Mouse (Mus musculus): Measurements from ENCODE around the gene Cyb5rl. TPM values are rescaled to one million over a fixed set of nuclear protein-coding genes. Genes with fewer than 3 reads are reported as not detected.

Cyb5rl gene
- polyA plus RNA-seq, 1 experiment from 2014 or later, result 3.9 TPM

- peaks cover 13% of the 10 kb centered on the region for H3K27me3 ChIP-seq (replicated peaks)
- no peak overlapping the region for H3K9ac ChIP-seq
- no peak overlapping the region for H3K27ac ChIP-seq
- 80% methylated on average over 6 of the region's 6 CpGs for WGBS (ENCODE audit: insufficient replicate concordance)
- peaks cover 14% of the 10 kb centered on the region for H3K4me1 ChIP-seq
- no peak for ATAC-seq
- no peak overlapping the region for H3K4me3 ChIP-seq
- H3K4me2 ChIP-seq, result no peak overlapping the region
- no peaks in the 10 kb centered on the region for H3K9me3 ChIP-seq (replicated peaks)
- no peaks in the 10 kb centered on the region for H3K36me3 ChIP-seq
These were observed 53.9 kb downstream of the Cyb5rl start for GRCm38 (mm10) chr4:107120676-107121075.

DNA sequence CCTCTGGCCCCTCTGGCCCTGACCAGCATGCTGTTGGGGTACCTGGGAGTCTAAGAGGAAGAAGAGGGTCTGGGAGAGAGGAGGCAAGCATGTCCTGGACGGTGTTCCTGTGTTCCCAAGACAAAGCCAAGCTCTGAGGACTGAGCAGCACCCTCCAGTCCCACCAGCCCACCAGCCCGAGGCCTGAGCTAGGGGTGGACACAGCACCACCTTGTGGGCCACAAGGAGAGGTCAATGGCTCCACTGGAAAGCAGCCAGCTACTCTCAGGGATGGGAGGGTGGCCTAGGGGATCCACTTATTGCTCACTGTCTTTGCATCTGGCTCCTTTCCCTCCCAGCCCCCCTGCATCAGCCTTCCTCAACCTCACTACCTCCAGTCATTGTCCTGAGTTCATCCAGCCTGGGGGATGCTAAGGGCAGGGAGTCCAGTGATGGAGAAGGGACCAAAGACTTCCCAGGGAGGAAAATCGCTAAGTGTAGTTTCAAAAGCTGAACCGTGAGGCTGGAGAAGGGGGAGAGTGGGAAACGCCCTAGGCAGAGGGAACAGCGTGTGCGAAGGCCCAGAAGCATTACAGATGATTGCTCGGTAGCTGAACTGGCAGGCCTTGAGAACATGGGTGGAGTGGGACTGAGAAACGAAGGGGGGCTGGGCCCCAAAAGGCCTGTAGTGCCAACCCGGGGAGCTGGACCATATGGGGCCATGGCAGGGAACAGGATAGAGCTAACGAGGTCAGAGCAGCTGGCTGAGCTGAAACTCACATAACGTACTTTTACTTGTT, 54.6 kb downstream of the Cyb5rl start:
- ATAC-seq, result peak; percentile 28; the same call in 1 of the 2 replicates
- H3K4me1 ChIP-seq, result peaks cover 14% of the 10 kb centered on the region
- H3K9ac ChIP-seq, result no peak overlapping the region
- peaks cover 15% of the 10 kb centered on the region for H3K27me3 ChIP-seq (replicated peaks)
- no peaks in the 10 kb centered on the region for H3K36me3 ChIP-seq
- no peak overlapping the region for H3K4me3 ChIP-seq
- 66% methylated on average over 12 of the region's 12 CpGs for WGBS (ENCODE audit: insufficient replicate concordance)
- no peak overlapping the region for H3K4me2 ChIP-seq
- H3K27ac ChIP-seq, result no peak overlapping the region
- no peaks in the 10 kb centered on the region for H3K9me3 ChIP-seq (replicated peaks)

- Histone ChIP-seq H3K27me3 (replicated peaks) (peaks cover 26% of the 10 kb centered on the region), H3K4me3 (no peak overlapping the region), H3K9ac (no peak overlapping the region), H3K9me3 (replicated peaks) (no peaks in the 10 kb centered on the region), H3K4me1 (peaks cover 18% of the 10 kb centered on the region), H3K4me2 (no peak overlapping the region), H3K36me3 (no peaks in the 10 kb centered on the region), H3K27ac (no peak overlapping the region)
- no peak for ATAC-seq
- 53% methylated on average over 7 of the region's 7 CpGs for WGBS (ENCODE audit: insufficient replicate concordance)
These were observed 57.6 kb downstream of the Cyb5rl start for GRCm38 (mm10) chr4:107124376-107124775.

GRCm38 (mm10) chr4:107125101-107125500, 58.3 kb downstream of the Cyb5rl start:
- 41% methylated on average over 5 of the region's 5 CpGs for WGBS (ENCODE audit: insufficient replicate concordance)
- ATAC-seq, result no peak
- H3K27me3 ChIP-seq (replicated peaks), result peaks cover 26% of the 10 kb centered on the region

DNA sequence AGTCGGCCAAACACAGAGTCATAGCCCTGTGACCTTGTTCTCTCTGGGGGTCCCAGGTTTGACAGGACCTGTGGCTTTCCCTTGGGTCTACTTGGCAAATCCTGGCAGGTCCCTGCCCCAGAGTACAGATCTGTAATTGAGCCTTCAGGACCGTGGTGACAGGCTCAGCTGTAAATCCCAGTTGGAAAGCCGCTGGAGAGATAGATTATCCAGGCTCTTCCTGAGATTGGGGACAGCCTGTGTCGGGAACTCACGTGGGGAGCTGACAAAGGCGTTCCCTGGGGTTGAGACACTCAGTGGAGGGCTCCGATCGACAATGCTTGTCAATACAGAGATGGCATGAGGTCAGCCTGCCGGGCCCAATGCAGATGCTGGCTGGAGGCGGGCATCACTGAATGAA, 59.6 kb downstream of the Cyb5rl start:
- H3K36me3 ChIP-seq, result no peaks in the 10 kb centered on the region
- no peak for ATAC-seq
- H3K27me3 ChIP-seq (replicated peaks), result peaks cover 26% of the 10 kb centered on the region
- H3K4me3 ChIP-seq, result no peak overlapping the region
- H3K9ac ChIP-seq, result no peak overlapping the region
- no peak overlapping the region for H3K27ac ChIP-seq
- H3K4me1 ChIP-seq, result peaks cover 19% of the 10 kb centered on the region
- H3K4me2 ChIP-seq, result no peak overlapping the region
- 60% methylated on average over 10 of the region's 10 CpGs for WGBS (ENCODE audit: insufficient replicate concordance)
- H3K9me3 ChIP-seq (replicated peaks), result no peaks in the 10 kb centered on the region

More at GRCm38 (mm10) chr4:107125101-107125500, 58.3 kb downstream of the Cyb5rl start:
- H3K27ac ChIP-seq, result no peak overlapping the region
- no peak overlapping the region for H3K9ac ChIP-seq
- no peaks in the 10 kb centered on the region for H3K9me3 ChIP-seq (replicated peaks)
- H3K36me3 ChIP-seq, result no peaks in the 10 kb centered on the region
- H3K4me3 ChIP-seq, result no peak overlapping the region
- peaks cover 18% of the 10 kb centered on the region for H3K4me1 ChIP-seq
- no peak overlapping the region for H3K4me2 ChIP-seq

DNA sequence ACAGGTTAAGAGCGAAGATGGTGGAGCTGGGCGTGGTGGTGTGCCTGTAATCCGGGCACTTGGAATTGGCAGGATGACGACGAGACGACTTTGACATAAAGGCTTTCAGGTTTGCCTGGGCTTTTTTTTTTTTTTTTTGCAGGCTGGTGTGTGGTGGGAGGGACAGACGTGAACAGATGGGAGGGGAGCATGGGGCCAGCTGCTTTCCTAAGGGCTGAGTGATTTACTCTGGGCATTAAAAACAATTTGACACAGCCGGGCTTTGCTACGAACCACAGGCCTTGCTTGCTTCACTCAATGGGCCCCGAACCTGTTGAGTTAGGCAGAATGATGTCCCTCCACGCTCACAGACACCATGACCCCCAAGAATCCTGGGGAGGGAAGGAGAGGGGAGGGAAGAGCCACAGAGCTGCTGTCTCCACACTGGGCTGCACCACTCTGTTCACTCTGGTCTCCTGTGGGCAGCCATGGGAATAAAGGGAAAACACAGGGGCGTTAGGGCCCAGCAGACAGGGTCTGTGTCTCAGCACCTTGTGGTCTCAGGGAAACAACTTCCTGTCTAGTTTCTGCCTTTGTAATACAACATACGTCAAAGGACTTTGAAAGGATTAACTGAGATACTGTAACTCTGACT, 60.2 kb downstream of the Cyb5rl start:
- Histone ChIP-seq H3K9ac (no peak overlapping the region), H3K27ac (no peak overlapping the region), H3K36me3 (no peaks in the 10 kb centered on the region), H3K27me3 (replicated peaks) (peaks cover 26% of the 10 kb centered on the region), H3K4me1 (peaks cover 14% of the 10 kb centered on the region), H3K4me2 (no peak overlapping the region), H3K9me3 (replicated peaks) (no peaks in the 10 kb centered on the region), H3K4me3 (no peak overlapping the region)
- ATAC-seq, result no peak
- WGBS (ENCODE audit: insufficient replicate concordance), result 67% methylated on average over 13 of the region's 13 CpGs

GRCm38 (mm10) chr4:107127901-107128669, 61.3 kb downstream of the Cyb5rl start:
- Histone ChIP-seq H3K27me3 (replicated peaks) (peaks cover 26% of the 10 kb centered on the region), H3K36me3 (no peaks in the 10 kb centered on the region), H3K4me1 (peaks cover 8% of the 10 kb centered on the region; the same call in 1 of the 2 replicates), H3K4me2 (no peak overlapping the region), H3K4me3 (no peak overlapping the region), H3K9me3 (replicated peaks) (no peaks in the 10 kb centered on the region), H3K27ac (no peak overlapping the region), H3K9ac (no peak overlapping the region)
- WGBS (ENCODE audit: insufficient replicate concordance), result 59% methylated on average over 13 of the region's 13 CpGs
- ATAC-seq, result 0 out of 2 replicates have a peak, but pooled peaks have one; percentile 39

DNA sequence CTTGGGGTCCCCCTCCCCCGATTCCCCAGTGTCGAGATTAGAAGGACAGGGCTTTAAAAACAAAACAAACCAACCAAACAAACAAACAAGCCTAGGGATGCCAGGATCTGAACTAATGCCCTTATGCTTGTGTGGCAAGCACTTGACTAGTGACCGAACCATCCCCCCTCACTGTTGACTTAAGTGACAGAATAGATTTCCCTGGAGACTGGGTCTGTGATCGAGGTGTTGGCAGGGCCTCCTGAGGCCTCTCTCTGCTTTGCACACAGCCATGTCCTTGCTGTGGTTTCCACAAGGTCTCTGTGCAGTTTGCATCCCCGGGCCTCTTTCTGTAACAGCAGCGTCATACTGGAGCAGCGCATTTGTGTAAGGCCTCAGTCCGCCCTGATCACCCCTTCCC, 62.6 kb downstream of the Cyb5rl start:
- Histone ChIP-seq H3K4me2 (no peak overlapping the region), H3K9ac (no peak overlapping the region), H3K27me3 (replicated peaks) (peaks cover 26% of the 10 kb centered on the region), H3K4me3 (no peak overlapping the region), H3K27ac (no peak overlapping the region), H3K36me3 (no peaks in the 10 kb centered on the region), H3K4me1 (peaks cover 8% of the 10 kb centered on the region; the same call in 1 of the 2 replicates), H3K9me3 (replicated peaks) (no peaks in the 10 kb centered on the region)
- no peak for ATAC-seq
- 70% methylated on average over 8 of the region's 8 CpGs for WGBS (ENCODE audit: insufficient replicate concordance)

- Histone ChIP-seq H3K27me3 (replicated peaks) (peaks cover 15% of the 10 kb centered on the region), H3K4me3 (no peak overlapping the region), H3K36me3 (no peaks in the 10 kb centered on the region), H3K9me3 (replicated peaks) (no peaks in the 10 kb centered on the region), H3K9ac (no peak overlapping the region), H3K27ac (no peak overlapping the region), H3K4me1 (peaks cover 8% of the 10 kb centered on the region), H3K4me2 (no peak overlapping the region)
- WGBS (ENCODE audit: insufficient replicate concordance), result 13% methylated on average over 9 of the region's 9 CpGs
- no peak for ATAC-seq
These were observed 63.7 kb downstream of the Cyb5rl start for GRCm38 (mm10) chr4:107130534-107130933.

DNA sequence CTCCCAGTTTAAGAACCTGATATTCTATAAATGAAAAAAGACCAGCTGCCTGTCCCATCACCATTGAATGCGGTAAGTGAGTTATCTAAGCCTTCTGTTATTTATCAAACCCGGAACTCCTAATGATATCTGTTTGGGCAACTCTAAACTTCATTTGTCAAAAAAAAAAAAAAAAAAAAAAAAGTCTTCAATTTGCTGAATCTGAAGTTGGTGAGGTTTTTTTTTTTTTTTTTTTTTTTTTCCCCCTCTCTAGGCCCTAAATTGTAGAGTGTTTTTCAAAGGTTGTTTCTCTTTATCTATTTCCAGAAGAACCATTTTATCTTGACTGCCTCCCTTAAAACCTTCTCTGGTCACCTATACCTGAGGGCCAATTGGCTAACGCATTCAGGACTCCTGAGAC, 68.1 kb downstream of the Cyb5rl start:
- no peaks in the 10 kb centered on the region for H3K9me3 ChIP-seq (replicated peaks)
- H3K9ac ChIP-seq, result no peak overlapping the region
- no peaks in the 10 kb centered on the region for H3K27me3 ChIP-seq (replicated peaks)
- no peak overlapping the region for H3K27ac ChIP-seq
- H3K36me3 ChIP-seq, result peaks cover 12% of the 10 kb centered on the region
- H3K4me1 ChIP-seq, result peaks cover 5% of the 10 kb centered on the region
- H3K4me2 ChIP-seq, result no peak overlapping the region
- 68% methylated on average over 3 of the region's 3 CpGs for WGBS (ENCODE audit: insufficient replicate concordance)
- no peak overlapping the region for H3K4me3 ChIP-seq
- ATAC-seq, result no peak

GRCm38 (mm10) chr4:107135663-107136062, 68.9 kb downstream of the Cyb5rl start:
- peaks cover 7% of the 10 kb centered on the region for H3K4me1 ChIP-seq
- H3K36me3 ChIP-seq, result peaks cover 12% of the 10 kb centered on the region
- H3K9me3 ChIP-seq (replicated peaks), result no peaks in the 10 kb centered on the region
- no peak for ATAC-seq
- no peak overlapping the region for H3K9ac ChIP-seq
- no peak overlapping the region for H3K27ac ChIP-seq
- WGBS (ENCODE audit: insufficient replicate concordance), result 71% methylated on average over 5 of the region's 5 CpGs
- no peaks in the 10 kb centered on the region for H3K27me3 ChIP-seq (replicated peaks)
- H3K4me3 ChIP-seq, result no peak overlapping the region
- no peak overlapping the region for H3K4me2 ChIP-seq

DNA sequence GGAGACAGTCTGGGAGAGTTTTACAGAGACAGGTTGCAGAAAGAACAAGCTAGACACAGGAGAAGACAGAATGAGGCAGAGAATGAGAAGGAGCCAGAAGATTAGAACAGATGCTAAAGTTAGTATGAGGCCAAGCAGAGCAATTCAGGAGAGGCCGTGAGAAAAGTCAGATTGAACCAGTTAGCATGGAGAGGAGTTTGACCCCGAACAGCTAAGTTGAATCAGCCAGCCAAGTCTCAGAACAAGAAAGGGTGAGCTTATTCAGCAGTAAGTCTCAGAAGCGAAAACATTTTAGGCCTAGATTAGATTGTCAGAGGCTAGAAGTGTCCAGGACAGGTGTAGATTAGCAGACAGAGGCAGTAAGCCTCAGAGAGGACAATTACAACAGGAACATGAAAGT, 69.7 kb downstream of the Cyb5rl start:
- H3K4me1 ChIP-seq, result peaks cover 7% of the 10 kb centered on the region; the same call in 1 of the 2 replicates
- no peak overlapping the region for H3K4me2 ChIP-seq
- H3K27ac ChIP-seq, result no peak overlapping the region

More for the DNA sequence above, 69.7 kb downstream of the Cyb5rl start:
- 62% methylated on average over 3 of the region's 3 CpGs for WGBS (ENCODE audit: insufficient replicate concordance)
- H3K27me3 ChIP-seq (replicated peaks), result no peaks in the 10 kb centered on the region
- H3K4me3 ChIP-seq, result no peak overlapping the region
- no peak for ATAC-seq
- H3K9ac ChIP-seq, result no peak overlapping the region
- no peaks in the 10 kb centered on the region for H3K9me3 ChIP-seq (replicated peaks)
- H3K36me3 ChIP-seq, result peaks cover 12% of the 10 kb centered on the region
